Mouse (Mus musculus): ENCODE measurements around the gene Dixdc1.

- no peak for TF ChIP-seq EP300 (IDR thresholded peaks at IDR 0.05; ENCODE audit: low read depth)
- no peak for TF ChIP-seq CTCF (IDR thresholded peaks at IDR 0.05; ENCODE audit: low read depth)
Observed at GRCm38 (mm10) chr9:50727925-50728651, 11.2 kb downstream of the Dixdc1 start.

All from liver, postnatal 0 days (tissue).